Mouse (Mus musculus) spleen, adult 2 months (tissue): ENCODE results near the gene Hfe.
"Not testable (repeated sequence)": the region's sequence is repeated elsewhere in the genome, so short reads cannot be mapped to it uniquely, and the experiment has no call there.

ENCODE experiments used
- CTCF ChIP-seq: fragments of 200-500 bp; IDR thresholded peaks from 2 replicates; pipeline ENCODE4 v1.5.1; 2011; ENCODE audit warnings: mild to moderate bottlenecking, inconsistent platforms; ENCODE audit not compliant: insufficient read depth, insufficient read length, insufficient replicate concordance; ENCODE audit errors: extremely low read depth
- POLR2A ChIP-seq: fragments of 200-500 bp; IDR thresholded peaks from 2 replicates; pipeline ENCODE4 v1.6.1; 2011; ENCODE audit warnings: low read depth, low read length, inconsistent platforms

- not testable (repeated sequence) for TF ChIP-seq CTCF, POLR2A
Observed at GRCm38 (mm10) chr13:23682947-23683754, 27.5 kb downstream of the Hfe start.
